Mouse (Mus musculus): Measurements from ENCODE around the gene Alg9.

Gene Alg9

DNA sequence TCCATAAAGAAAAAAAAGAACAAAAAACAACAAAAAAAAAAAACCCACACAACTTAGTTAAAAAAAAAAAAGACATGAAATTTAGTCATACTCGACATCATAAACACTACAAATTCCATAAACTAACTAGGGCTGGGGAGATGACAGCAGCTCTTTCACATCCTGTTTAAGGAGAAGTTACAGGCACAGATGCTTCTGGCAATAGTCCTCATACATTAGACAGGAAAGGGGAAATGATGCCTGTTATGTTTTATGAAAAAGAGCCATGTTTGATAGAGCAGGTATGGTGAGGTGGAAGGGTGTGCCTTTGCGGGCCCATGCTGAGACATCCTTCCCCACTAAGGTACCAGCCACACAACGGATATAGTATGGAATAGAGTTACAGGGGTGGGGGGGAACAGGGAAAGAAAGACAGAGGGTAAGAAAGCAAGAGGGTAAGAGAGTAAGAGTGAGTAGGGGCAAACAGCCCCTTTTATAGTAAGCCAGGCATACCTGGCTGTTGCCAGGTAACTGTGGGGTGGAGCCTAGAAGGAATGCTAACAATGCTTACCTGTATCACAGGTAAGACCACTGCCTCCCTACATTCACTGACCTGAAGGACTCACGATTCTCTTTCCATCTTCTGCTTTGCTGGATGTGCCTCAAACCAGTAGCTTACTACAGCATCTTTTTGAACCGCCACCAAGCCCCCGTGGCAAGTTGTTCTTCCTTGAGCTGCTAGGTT lies 13.1 kb upstream of the Alg9 start:
- no peak for DNase-seq

DNA sequence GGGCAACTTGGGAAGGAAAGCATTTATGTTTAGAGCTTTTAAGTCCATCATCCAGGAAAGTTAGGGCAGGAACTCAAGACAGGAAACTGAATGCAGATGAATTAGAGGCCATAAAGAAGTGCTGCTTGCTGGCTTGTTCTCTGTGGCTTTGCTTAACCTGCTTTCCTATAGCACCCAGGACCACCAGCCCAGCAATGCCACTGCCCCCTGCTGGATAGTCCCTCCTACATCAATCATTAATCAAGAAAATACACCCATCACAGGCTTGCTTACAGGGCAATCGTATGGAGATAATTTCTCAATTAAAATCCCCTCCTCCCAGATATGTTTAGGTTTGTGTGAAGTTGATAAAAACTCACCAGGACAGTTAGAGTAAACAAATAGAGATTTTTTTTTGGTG lies 11.5 kb upstream of the Alg9 start:
- DNase-seq, result no peak

DNA sequence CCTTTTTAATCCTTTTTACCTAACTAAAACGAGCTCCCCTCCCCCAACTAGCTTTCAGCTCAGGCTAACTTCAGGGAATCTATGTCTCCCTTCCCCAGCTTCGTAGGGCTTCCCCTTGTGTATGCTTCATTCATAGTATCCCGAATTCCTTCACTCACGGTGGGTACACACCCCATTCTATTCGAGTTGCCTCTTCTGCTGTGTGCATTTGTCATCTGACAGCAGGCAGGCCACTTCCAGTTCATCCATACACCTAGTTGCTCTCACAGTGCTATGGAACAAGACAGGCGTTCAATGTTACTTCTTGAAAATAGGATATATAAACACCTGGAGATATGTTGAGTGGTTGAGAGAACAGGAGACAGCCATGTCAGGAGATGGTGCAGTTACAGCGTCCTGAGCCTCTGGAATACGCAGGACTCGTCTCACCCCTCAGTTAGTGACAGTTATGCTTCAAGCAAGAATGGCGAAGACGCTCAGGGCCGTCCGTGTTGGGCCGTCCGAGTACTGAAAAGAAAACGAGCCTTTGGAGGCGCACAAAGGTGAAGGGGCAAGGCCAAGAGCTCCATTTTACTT lies 7.2 kb upstream of the Alg9 start:
- peak; percentile 62 for DNase-seq

DNA sequence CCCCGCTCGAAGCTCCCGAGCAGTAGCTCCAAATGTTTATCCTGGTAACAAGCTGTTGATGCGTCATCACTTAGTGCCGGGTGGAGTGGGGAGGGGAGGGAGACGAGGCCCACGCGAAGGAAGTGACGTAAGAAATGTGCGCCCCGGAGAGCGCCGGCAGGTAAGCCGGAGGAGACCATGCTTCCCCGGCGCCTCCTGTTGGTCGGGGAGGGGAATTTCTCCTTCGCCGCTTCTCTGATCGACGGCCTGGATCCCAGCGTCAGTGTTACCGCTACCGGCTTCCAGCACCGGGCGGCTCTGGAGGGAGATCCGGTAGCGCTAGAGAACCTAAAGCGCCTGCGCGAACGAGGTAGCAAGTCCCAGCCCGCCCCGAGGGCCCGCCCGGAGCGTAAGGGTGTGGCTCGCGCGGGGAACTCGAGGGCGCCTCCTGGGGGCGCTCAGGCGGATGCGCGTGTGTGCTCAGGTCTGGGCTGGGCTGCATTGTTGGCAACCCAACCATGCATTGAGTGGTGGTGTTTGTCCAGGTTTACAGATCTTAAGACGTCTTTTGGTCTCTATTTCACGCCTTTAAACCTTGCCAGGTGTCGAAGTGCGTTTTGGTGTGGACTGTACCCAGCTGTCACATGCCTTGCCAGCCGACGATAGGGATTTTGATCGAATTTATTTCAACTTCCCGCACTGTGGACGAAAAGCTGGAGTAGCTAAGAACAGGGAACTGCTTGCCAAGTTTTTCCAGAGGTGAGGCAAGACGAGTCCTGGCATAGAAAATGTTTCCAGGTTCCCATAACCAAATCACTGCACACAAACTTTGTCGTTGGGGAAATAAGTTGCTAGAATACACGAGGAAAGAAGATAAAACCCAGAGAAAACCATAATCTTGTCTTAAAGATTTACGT lies 6.5 kb upstream of the Alg9 start, which contains the start of gene Fdxacb1:
Gene Fdxacb1 (plus strand): TSS at position 130 of the 896 bp plus-strand sequence.
- DNase-seq, result peak; percentile 100

DNA sequence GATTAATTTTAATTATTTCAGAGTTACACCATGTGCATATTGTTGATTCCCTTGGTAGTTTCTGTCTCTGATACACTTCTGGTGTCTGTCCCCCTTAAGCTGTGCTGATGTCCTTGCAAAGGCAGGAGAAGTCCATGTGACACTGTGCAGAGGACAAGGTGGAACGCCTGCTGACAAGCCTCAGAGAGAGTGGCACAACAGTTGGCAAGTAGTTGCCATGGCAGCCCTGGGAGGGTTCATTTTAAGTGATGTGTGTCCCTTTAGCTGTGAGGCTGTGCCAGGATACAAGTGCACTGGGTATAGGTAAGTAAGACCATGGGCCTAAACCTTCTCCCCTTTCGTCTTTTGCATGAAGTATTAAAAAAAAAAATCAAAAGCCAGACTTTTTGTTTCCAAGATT lies 4.8 kb upstream of the Alg9 start:
- no peak for DNase-seq

DNA sequence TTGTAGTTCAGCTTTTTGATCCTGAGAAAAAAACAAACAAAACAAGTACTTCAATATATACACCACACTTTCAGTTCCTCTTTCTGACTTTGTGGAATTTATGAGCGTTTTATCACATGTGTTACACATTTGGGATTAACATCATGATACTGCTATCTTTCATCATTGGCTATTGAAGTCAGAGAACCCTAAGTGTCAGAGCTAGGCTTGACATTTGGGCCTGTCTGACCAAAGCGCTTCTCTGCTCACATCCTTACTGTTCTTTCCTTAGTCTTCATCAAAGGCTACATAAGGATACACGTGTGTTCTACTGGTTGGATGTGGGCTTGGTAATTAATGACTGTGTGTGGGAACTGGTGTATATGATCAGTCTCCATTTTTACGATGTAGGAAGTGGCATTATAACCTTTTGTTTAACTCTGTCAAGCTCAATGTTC lies 775 bp upstream of the Alg9 start:
- no peak for DNase-seq

DNA sequence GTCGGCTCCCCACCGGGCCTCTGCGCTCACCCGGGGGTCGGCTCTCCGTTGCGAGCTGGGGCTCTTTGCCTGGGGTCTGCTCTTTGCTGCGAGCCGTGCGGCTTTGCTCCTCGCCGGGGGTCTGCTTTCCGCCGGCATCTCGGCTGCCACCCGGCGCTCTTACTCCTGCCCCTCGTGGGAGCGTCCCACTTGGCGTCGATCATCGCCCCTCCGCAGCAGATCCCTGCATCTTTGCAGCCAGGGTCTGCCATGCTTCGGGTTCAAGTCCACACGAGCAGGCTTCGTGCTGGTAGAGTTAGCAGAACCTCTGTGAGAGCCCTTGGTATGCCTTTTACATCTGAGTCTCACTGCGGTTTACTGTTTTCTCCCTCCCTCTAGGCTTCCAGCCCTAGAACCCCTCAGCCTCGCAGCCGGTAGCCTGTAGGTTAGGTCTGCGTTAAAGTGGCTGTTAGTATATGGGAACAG lies 875 bp downstream of the Alg9 start:
- DNase-seq, result no peak

DNA sequence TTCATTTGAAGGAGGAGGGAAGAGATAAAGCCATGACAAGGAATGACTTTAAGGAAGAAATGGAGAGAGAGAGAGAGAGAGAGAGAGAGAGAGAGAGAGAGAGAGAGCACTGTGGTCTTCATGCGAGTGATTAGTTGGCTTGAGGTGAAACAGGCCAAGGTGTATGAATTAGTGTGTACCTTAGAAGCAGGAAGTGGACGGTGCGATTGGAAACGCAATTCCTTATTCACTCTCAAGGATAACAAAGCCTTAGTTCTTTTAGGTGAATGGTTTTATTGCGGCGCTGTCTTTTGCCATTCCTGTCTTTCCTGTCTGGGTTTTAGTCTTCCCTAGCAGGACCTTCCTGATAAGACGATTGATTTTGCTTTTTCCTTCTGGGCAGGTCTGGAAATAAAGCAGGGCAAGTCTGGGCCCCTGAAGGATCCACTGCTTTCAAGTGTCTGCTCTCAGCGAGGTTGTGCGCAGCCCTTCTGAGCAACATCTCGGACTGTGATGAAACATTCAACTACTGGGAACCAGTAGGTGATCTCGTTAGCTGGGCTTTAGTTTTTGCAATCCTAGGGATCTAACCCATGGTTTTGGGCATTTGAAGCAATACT lies 1.4 kb downstream of the Alg9 start:
- no peak for DNase-seq

DNA sequence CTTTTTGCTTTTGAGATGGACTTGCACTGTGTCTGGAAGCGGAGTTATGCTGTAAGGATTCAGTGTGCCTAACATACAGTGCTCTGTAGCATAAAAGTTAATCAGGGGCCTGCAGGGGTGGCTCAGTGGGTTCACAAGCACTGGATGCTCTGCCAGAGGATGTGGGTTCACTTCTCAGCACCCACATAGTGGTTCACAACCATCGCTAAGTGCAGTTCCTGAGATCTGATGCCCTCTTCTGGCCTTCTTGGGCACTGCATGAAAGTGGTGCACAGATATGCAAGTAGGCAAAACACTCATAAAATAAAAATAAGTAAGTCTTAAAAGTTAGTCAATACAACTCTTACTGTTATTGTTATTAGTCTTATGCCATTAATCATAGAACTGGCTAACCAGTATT lies 7.3 kb downstream of the Alg9 start:
- no peak for DNase-seq

DNA sequence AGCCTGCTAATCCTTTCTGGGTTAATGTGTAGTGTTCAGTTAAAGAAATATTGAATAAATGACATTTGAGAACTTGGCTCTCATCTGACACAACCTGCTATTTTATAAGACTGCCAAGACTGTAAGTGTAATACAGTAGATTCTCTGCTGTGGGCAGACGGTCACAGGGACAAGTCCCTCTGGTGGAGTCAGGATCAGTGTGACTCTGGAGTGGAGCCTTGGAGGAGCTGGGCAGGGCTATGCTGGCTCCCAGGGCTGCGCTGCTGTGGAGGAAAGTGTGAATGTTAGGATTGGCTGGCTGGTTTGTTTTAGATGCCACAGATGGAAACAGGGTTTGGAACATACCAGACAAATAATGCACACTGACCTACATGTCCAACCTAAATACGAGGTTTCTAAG lies 20.4 kb downstream of the Alg9 start:
- DNase-seq, result no peak

DNA sequence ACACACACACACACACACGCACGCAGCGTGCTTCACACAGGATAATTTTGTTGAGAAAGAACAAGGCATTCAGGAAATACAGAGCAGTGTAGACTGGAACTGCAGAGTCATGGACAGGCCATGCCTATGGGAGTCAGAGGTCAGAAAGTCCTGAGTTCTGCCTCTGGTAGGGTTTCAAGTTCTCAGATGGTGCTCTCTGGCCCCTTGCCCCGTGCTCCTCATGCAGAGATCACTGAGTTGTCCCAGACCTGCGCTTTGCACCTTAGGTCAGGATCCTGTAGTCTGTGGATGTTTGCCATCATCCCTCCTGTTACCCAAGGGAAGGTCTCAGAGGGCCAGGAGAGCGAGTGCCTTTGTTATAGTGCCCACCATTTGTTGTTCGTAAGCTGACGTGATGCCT lies 22.0 kb downstream of the Alg9 start:
- no peak for DNase-seq

DNA sequence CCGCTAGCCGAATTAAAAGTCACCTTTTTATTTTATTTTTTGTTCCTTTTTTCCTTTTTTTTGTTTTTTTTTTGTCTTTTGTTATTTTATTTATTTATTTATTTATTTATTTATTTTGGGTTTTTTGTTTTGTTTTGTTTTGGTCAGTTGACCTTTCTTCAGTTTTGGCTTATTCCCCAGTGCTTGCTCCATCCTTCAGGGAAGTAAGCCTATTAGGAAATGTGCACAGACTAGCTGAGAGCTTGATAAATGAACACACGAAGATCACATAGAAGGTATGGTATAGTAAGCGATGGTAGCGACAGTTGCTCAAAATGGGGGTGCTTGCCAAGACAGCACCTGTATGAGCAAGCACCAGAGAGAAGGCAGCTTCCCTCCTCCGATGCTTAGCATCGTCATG lies 22.8 kb downstream of the Alg9 start:
- no peak for DNase-seq

DNA sequence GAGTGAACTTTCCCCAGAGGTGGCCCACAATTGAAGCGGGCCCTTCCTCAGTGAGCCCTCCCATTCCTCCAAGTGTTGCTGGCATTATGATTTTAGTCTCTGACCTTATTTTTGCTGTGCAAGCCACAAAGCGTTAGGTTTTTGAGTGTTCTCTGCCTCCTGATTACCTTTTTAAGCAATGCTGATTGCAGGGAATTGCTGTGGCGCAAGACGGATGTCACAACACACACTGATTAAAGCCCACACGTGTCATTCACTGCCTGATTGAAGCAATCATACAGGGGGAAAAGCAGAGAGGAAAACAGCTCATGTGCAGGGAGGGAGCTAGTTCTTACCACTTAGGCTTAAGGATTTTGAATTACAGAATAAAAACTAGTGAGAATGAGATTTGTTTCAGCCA lies 23.5 kb downstream of the Alg9 start:
- DNase-seq, result no peak

DNA sequence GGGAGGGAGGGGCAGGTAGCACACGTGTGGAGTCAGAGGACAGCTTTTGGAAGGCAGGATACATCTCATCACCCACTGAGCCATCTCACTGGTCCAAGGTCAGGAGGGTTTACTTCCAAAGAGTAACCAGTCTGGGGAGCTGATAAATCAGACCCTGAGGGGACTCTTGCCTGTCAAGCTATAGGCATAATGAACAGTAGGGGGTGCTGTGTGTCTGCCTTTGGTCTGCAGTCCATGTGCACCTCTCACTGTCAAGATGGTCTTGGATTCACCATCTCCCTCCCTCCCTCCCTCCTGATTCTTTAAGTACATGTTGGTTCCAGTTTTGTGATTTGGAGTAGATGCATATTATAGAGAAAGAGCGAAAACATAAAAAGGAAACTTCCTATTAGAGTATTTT lies 26.2 kb downstream of the Alg9 start:
- DNase-seq, result peak; percentile 46

DNA sequence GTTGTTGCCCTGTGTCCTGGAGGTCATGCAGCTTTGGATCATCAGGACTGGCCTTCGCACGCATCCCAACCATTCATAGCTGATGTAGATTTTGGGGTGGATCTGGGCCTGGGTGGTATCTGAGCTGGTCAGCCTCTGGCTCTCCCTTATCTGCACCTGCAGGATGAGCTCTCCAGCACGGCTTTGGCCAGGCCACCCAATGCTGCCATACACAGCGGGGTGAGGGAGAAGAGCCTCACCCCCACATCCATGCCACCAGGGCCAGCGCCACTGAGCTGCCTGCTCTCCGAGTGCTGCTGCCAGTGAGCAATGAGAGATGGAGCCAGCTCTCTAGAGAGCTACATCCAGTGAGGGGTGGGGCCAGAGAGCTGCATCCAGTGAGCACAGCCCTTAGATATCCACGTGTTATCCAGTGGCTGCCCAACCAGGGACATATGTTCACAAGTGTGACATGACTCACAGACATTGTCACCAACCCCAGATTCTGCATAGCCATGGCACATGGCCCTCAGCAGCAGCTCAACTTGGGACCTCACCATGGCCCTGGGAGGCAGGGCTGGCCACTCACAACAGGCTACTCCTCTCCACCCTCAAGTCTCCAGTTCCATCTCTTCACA lies 28.3 kb downstream of the Alg9 start:
- DNase-seq, result no peak

DNA sequence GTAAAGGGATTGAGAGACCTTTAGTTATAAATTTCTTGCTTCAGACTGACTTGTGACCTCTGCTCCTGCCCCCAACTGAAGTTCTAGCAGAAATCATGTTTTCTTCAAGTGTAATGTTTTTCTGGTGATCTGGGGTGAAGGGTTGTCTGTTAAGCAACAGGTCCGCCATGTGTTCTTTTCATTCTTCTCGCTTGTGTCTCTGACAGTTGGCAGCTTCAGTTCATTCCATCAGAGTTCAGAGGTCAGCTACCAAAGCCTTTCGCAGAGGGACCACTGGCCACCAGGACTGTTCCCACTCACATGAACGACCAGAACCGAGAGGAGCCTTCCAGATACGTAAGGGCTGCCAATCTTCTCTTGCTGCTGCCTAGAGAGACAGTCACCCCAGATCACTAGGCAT lies 33.7 kb downstream of the Alg9 start:
- no peak for DNase-seq

DNA sequence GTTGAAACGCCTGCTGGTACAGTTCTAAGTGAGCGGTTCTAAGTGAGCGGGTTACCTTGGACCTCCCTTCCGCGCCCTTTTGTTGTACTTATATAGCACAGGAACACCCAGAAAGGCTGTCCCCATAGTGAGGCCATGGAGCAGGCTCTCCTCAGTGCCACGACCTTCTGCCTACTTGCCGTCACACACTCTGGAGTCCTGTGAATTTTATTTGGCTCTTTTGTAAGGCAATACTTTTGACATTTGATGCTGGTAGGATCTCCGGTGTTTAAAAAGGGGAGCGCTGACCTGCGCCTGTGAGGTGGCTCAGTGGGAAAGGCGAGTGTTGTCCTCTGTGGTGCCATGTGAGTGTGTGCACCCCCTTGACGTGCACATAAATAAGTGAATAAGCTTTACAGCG lies 34.3 kb downstream of the Alg9 start:
- no peak for DNase-seq

DNA sequence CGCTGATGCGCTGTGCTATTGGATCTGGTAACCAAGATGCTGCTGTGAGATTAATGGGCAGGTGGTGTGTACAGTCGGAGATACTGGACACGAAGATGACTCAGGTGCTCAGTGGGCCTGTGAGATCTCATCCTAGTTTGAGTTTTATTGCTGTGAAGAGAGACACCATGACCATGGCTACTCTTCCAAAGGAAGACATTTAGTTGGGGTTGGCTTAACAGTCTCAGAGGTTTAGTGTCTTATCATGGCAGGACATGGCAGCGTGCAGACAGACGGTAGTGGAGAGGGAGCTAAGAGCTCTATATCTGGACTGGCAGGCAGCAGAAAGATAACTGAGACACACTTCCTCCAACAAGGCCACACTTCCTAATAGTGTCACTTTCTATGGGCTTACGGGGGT lies 36.4 kb downstream of the Alg9 start:
- no peak for DNase-seq

DNA sequence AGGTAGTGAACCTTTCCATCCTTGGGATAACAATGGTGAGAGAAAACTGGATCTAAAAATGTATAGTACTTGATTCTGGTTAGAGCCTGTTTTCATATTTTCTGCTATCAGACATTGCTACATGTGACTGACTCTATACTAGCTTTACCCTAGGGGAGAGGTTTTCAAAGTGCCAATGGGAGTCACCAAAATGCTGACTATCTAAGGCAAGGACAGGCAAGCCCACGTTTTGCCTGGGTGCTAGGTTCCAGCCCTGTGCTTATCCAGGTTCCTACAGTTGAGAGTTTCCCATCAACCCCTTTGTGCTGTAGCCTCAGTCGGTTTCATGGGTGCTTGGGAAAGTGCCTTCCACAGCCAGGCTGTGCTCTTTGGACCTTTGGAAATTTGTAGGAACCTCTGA lies 36.9 kb downstream of the Alg9 start:
- DNase-seq, result no peak

DNA sequence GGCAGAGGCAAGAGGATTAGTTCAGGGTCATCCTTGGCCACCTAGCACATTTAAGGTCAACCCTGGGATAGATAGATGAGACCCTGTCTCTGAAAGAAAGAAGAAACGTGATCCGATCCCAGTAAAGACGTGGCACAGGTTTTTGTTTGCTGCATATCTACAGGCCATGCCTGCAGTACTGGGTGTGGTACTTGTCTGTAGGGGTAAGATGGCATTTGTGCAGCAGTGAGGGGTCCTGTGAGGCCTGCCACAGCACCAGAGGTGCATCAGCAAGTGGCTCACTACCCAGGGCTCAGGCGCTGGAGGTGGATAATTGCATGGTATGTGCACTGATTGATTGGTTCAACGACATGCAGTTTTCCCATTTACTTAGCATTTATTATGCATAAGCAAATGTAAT lies 39.0 kb downstream of the Alg9 start:
- no peak for DNase-seq

DNA sequence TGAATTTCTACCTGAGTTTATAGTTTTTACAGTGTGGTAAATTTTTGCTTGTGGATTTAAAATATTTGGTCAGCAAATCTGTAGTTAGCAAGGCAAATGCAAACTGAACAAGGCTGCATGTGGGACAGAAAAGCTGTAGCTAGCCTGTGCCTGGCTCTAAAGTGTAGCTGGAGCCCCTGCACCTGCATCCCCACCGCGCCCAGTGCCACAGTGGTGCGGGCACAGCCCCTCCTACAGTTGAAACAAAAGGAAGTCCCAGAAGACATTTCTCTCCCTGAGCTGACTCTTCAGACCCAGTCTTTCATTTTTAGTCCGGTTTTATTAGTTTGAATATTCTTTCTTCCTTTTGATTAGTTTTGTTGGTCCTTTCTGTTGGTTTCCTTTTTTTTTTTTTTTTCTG lies 40.8 kb downstream of the Alg9 start:
- no peak for DNase-seq

DNA sequence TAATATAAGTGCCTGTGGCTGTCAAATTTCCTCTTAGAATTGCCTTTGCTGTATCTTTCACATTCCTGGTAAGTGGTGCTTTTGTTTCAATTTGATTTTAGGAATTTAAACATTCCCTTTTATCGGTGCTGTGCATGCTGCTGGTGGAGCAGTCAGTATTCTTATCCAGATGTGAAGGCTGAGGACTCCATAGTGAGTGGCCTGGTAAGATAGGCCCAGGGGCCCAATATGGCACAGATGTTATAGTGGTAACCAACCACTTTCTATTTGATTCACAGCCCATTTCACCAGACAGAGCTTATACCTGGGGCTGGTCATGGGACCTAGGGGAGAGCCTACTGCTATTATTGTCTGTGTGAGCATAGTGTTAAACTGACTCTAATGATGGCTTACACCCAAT lies 41.7 kb downstream of the Alg9 start:
- DNase-seq, result no peak

DNA sequence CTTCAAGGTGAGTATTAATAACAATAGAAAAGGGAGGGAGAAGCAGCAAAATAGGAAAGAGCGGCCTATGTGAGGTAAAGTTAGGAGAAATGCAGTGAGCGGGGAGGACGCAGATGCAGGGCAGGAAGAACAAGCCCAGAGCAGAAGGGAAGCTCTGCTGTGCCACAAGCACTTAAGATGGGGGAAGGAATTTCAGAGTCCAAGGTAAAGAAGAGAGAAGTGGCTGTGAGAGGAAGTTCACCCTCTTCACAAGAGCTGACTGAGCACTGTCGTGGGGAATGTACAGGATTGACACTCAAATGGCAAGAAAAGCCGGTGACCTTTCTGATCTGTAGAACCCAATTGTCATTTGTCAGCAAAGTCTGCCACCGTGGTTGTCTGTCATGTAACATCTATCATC lies 43.2 kb downstream of the Alg9 start:
- no peak for DNase-seq
